Mouse (Mus musculus): ENCODE data around the gene Abca16.
A peak's percentile ranks its signal among the peaks of the same experiment; 100 is the strongest.

The Abca16 gene

DNA sequence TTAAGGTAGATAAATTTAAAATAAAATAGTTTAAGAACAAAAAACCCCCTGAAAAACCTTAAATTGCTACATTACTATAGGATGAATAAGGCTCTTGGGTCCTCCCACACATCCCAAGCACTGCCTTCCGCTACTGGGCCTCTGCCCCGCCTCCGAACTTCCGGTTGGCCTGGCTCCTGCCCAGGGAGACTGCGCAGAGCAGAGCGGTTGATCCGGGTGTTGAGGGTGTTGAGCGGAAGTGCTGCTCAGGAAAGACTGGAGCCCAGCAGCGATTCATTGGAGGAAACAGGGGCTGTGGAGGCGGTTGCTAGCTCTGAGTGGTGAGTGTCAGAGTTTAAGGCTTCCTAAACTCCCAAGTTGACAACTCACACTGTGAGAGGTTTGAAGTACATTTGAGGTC, at the start of gene Abca16:
Abca16 (plus strand) TSS at position 201 of the 400 bp plus-strand sequence.
- DNase-seq (ENCODE audit: low spot score), result no peak

- DNase-seq (ENCODE audit: low spot score), result no peak
Measured at GRCm38 (mm10) chr7:120361159-120361558, 48.3 kb upstream of the Abca16 start.

GRCm38 (mm10) chr7:120412391-120412790, 2.9 kb downstream of the Abca16 start:
- no peak for DNase-seq (ENCODE audit: low spot score)

- DNase-seq (ENCODE audit: low spot score), result no peak
Measured at GRCm38 (mm10) chr7:120426625-120427024, 17.2 kb downstream of the Abca16 start.

DNA sequence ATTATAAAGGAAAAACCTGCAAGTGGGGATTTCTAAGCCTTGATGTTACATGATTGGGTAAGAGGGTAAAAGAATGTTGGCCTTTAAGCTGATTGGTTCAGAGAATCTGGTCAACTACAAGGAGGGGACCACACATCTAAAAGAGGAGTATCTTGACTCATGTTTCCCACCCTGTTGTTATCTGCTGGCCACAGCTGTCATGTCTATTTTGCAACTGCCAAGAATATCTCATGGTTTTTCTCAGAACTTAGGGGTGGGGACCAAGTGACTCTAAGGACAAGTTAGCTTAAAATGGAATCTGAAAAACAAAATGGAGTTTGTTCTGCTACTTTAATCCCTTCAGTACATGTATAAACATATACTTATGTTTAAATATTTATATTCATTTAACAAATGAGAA, 22.0 kb downstream of the Abca16 start:
- no peak for DNase-seq (ENCODE audit: low spot score)

DNA sequence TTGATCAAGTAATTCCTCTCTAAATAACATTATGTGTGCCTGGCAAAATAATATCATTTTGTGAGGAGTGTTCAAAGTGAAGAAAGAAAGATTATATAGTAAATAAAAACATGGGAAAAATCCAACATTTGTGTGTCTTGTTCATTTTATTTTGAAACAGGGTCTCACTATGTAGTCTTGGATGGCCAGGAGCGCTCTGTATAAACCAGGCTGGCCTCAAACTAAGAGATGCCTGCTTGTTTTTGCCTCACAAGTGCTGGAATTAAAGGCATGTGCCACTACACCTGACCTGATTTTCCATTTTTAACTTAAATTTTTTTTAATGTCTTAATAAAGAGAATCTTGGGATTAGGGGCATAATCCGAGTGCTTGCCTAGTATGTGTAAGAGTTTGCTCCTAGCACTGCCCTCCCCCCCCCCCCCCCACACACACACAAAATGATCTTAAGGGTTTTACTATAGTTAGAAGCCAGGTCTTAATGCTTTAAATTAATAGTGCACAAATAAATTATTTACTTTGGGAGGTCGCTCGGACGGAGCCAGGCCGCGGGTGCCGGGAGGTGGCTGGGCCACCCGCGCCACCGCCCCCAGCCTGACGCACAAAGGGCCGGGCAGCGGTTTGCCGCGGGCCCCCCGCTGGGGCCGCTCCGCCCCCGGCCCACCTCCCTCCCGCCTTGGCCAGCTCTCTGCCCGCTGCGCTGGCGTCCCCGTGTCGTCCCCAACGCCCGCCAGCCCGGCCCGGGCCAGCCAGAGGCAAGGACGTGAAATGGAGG, 94.6 kb downstream of the Abca16 start:
- DNase-seq (ENCODE audit: low spot score), result no peak

DNA sequence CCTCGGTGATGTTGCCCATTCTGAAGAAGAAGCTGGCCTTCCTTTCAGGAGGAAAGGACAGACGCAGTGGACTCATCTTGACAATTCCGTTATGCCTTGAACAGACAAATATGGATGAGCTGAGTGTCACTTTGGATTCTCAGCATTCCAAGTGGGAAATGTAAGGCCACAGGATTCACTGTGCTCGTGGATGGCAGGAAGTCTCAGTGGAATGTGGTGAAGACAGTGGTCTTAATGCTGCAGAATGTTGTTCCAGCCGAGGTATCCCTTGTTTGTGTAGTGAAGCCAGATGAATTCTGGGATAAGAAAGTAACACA, 95.2 kb downstream of the Abca16 start:
- DNase-seq (ENCODE audit: low spot score), result no peak

DNA sequence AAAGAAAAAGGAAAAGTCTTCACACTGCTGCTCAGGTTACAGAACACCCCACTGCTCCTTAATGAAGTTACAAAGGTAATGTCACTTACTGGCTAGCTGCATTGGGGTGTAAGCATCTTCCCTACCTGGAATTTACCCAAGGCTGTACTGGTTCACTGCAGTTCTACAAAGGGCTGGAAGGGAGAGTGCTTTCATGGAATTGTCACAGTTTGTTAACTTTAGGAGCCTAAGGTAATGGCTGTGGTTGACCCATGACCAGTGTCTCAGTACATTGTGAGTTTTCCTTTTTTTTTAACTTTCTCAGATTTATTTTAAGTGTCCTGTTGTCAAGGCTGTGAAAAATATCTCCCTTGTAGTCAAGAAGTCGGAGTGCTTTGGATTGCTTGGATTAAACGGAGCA, 125.4 kb downstream of the Abca16 start:
- no peak for DNase-seq (ENCODE audit: low spot score)

- DNase-seq (ENCODE audit: low spot score), result peak; percentile 8
Measured at GRCm38 (mm10) chr7:120552479-120553180, 143.2 kb downstream of the Abca16 start.

GRCm38 (mm10) chr7:120553181-120553551, 143.7 kb downstream of the Abca16 start:
- no peak for DNase-seq (ENCODE audit: low spot score)

GRCm38 (mm10) chr7:120567366-120567765, 157.9 kb downstream of the Abca16 start:
- no peak for DNase-seq (ENCODE audit: low spot score)

DNA sequence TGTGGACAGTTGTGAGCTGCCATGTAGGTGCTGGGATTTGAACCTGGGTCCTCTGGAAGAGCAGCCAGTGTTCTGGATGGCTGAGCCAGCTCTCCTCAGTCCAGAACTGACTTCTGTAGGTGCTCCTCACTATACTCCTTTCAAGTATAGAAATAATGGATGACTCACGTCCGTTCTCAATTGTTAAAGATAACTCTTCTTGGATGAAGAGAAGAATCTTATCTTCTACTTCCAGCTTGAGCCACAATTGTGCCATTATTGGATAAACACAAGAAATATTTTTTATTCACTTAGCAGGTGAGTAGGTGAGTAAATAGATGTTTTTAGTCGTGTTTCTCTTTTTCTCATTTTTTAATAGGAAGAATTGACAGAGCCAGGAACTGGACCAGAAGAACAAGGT, 167.1 kb downstream of the Abca16 start:
- DNase-seq (ENCODE audit: low spot score), result no peak

All from layer of hippocampus, adult 11-12 months (tissue).